Mouse (Mus musculus) layer of hippocampus, postnatal 14 days (tissue): ENCODE data around the gene Mrpl55. TPM values are rescaled to one million over a fixed set of nuclear protein-coding genes. Genes with fewer than 3 reads are reported as not detected.
A peak's percentile ranks its signal among the peaks of the same experiment; 100 is the strongest.
"Not testable (repeated sequence)": the region's sequence is repeated elsewhere in the genome, so short reads cannot be mapped to it uniquely, and the experiment has no call there.

ENCODE experiments used
- DNase-seq, 2 experiments: peaks; one replicate each; pipeline ENCODE4 v3.0.0; 2021 to 2022; ENCODE audit warnings: low spot score in 2 of 2, mixed read lengths in 1 of 2
- total RNA-seq, 2 experiments: library from RNA; stranded (reverse); gene quantifications; 2 replicates each; pipeline ENCODE4 v1.2.3; 2021

Mrpl55 gene
- total RNA-seq, 2 experiments from 2014 or later: 37.1 to 41.8 TPM

GRCm38 (mm10) chr11:59191231-59192058, 10.8 kb upstream of the Mrpl55 start:
- DNase-seq: peak; percentile 87 to 91

- DNase-seq: no peak
Observed at GRCm38 (mm10) chr11:59192059-59192386, 10.3 kb upstream of the Mrpl55 start, which contains the start of gene Guk1. Guk1 (minus strand) TSS chr11:59192212.

- DNase-seq: no peak
Observed at GRCm38 (mm10) chr11:59196230-59196629, 6.1 kb upstream of the Mrpl55 start.

GRCm38 (mm10) chr11:59201216-59202002, 877 bp upstream of the Mrpl55 start:
- DNase-seq: no peak

- DNase-seq: peak; percentile 93 to 97
Observed at GRCm38 (mm10) chr11:59208153-59208831, 6.0 kb downstream of the Mrpl55 start, which contains the start of gene 2310033P09Rik. 2310033P09Rik (plus strand) TSS chr11:59208321.

- DNase-seq: peak; percentile 54 to 55
Observed at GRCm38 (mm10) chr11:59209003-59209441, 6.7 kb downstream of the Mrpl55 start.

- no peak for DNase-seq
Observed at GRCm38 (mm10) chr11:59209580-59209979, 7.3 kb downstream of the Mrpl55 start.

GRCm38 (mm10) chr11:59210020-59210419, 7.7 kb downstream of the Mrpl55 start:
- DNase-seq: no peak

GRCm38 (mm10) chr11:59211561-59211960, 9.3 kb downstream of the Mrpl55 start:
- DNase-seq: not testable (repeated sequence)

- not testable (repeated sequence) for DNase-seq
Observed at GRCm38 (mm10) chr11:59212320-59212719, 10.0 kb downstream of the Mrpl55 start.

GRCm38 (mm10) chr11:59212892-59213494, 10.7 kb downstream of the Mrpl55 start:
- DNase-seq: no peak

GRCm38 (mm10) chr11:59216955-59217354, 14.7 kb downstream of the Mrpl55 start:
- peak in 1 of 2 experiments; percentile 67 for DNase-seq

GRCm38 (mm10) chr11:59218389-59218998, 16.2 kb downstream of the Mrpl55 start:
- no peak for DNase-seq

- DNase-seq: no peak
Observed at GRCm38 (mm10) chr11:59219064-59219463, 16.8 kb downstream of the Mrpl55 start.

- no peak for DNase-seq
Observed at GRCm38 (mm10) chr11:59221604-59222003, 19.3 kb downstream of the Mrpl55 start.

- no peak for DNase-seq
Observed at GRCm38 (mm10) chr11:59222306-59222705, 20.0 kb downstream of the Mrpl55 start.

- DNase-seq: no peak
Observed at GRCm38 (mm10) chr11:59224025-59224424, 21.7 kb downstream of the Mrpl55 start.

- no peak for DNase-seq
Observed at GRCm38 (mm10) chr11:59224470-59224869, 22.2 kb downstream of the Mrpl55 start.

GRCm38 (mm10) chr11:59225167-59225566, 22.9 kb downstream of the Mrpl55 start:
- DNase-seq: no peak

- no peak for DNase-seq
Observed at GRCm38 (mm10) chr11:59226251-59226650, 24.0 kb downstream of the Mrpl55 start.
